Mouse (Mus musculus): ENCODE data around the gene Chaf1a.

DNA sequence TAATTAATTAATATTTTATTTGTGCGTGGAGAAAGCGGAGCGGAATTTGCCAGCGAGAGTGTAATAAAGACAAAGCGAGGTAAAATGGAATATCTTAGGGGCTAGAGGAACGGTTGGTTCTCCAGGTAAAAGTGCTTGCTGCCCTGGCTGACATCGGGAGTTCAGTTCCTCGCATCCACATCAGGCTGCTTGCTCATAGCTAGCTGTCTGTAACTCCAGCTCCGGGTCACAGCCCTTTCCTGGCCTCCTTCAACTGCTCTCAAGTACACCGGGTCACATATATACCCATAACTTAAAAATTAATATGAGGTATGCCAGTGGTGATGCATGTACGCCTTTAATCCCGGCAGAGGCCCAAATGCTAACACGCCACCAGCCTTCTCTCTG, 3.3 kb upstream of the Chaf1a start:
- no peak for TF ChIP-seq CTCF (IDR thresholded peaks at IDR 0.05; ENCODE audit: control insufficient read depth, insufficient read depth, insufficient read length)
- no peak for TF ChIP-seq CEBPB (IDR thresholded peaks at IDR 0.05; ENCODE audit: low read depth)

Data from C2C12 (cell line).